8 mouse cellular contexts compared by ENCODE assay signal in genomic region chr1:153101327-153101880, GRCm38 (mm10).
DNase-seq lines count a peak whose midpoint lies in the region; ATAC-seq and TF ChIP-seq lines count a peak whose summit lies in the region.

No protein-coding gene starts in this region.

- H3K27me3 ChIP-seq in ES-Bruce4 (ENCODE audit: control insufficient read depth, insufficient read depth, low read length, poor library complexity, severe bottlenecking) = no peaks in the 10 kb centered on the region
- H3K27me3 ChIP-seq in heart, embryonic 10.5 days (ENCODE audit: insufficient read depth, poor library complexity, severe bottlenecking) = no peaks in the 10 kb centered on the region
- H3K27me3 ChIP-seq in stomach, embryonic 14.5 days (ENCODE audit: control insufficient read depth, insufficient read depth, low read length) = no peaks in the 10 kb centered on the region

- no peaks in the 10 kb centered on the region for H3K9me3 ChIP-seq in ES-Bruce4 (replicated peaks; ENCODE audit: control insufficient read depth, insufficient read depth, low read length, poor library complexity, severe bottlenecking)
- no peaks in the 10 kb centered on the region for H3K9me3 ChIP-seq in heart, embryonic 10.5 days
- no peaks in the 10 kb centered on the region for H3K9me3 ChIP-seq in stomach, embryonic 14.5 days (ENCODE audit: control insufficient read depth, low read depth, low read length)

- no peak for ATAC-seq in stomach, embryonic 14.5 days (ENCODE audit: insufficient number of reproducible peaks, insufficient read depth, low FRiP score, low read depth)

- peaks cover 8% of the 10 kb centered on the region for H3K4me1 ChIP-seq in ES-Bruce4 (ENCODE audit: control insufficient read depth, insufficient read depth, low read length)
- peaks cover 46% of the 10 kb centered on the region for H3K4me1 ChIP-seq in heart, embryonic 10.5 days
- peaks cover 10% of the 10 kb centered on the region; the same call in 1 of the 2 replicates for H3K4me1 ChIP-seq in stomach, embryonic 14.5 days (ENCODE audit: control insufficient read depth, insufficient read depth, low read length)

- no peak for TF ChIP-seq EP300 in ES-Bruce4 (IDR thresholded peaks at IDR 0.05; ENCODE audit: insufficient read depth, low read depth, low read length)

- peak overlapping the region; percentile 43 for H3K9ac ChIP-seq in ES-Bruce4 (ENCODE audit: low read depth, poor library complexity, severe bottlenecking)
- H3K9ac ChIP-seq in stomach, embryonic 14.5 days (replicated peaks; ENCODE audit: low read depth, low read length) = no peak overlapping the region

- TF ChIP-seq CTCF in ES-Bruce4 (IDR thresholded peaks at IDR 0.05; ENCODE audit: low read depth, low read length) = peak; percentile 17

- peak overlapping the region; percentile 14 for H3K4me3 ChIP-seq in ES-Bruce4 (ENCODE audit: low read depth, low read length)
- H3K4me3 ChIP-seq in heart, embryonic 10.5 days = no peak overlapping the region
- no peak overlapping the region for H3K4me3 ChIP-seq in stomach, embryonic 14.5 days (ENCODE audit: low read depth, low read length)

- 32% methylated on average over 9 of the region's 9 CpGs for WGBS in heart, embryonic 10.5 days
- 15% methylated on average over 9 of the region's 9 CpGs for WGBS in stomach, embryonic 14.5 days

- DNase-seq in gastrocnemius, adult 18-20 months (ENCODE audit: low spot score) = peak; percentile 72
- DNase-seq in gastrocnemius, adult 8-10 months (ENCODE audit: low spot score in 2 of 2) = no peak
- DNase-seq in cerebellum, adult 9-10 months = peak; percentile 56
- DNase-seq in heart, embryonic 10.5 days (ENCODE audit: low spot score) = no peak
- peak; percentile 49 for DNase-seq in kidney, postnatal 14 days
- peak; percentile 79 for DNase-seq in lung, postnatal 14 days

- H3K4me2 ChIP-seq in stomach, embryonic 14.5 days (replicated peaks; ENCODE audit: low read depth, low read length) = no peak overlapping the region

- H3K36me3 ChIP-seq in ES-Bruce4 (ENCODE audit: control insufficient read depth, insufficient read depth, low read length, poor library complexity, severe bottlenecking) = no peaks in the 10 kb centered on the region
- no peaks in the 10 kb centered on the region for H3K36me3 ChIP-seq in heart, embryonic 10.5 days
- H3K36me3 ChIP-seq in stomach, embryonic 14.5 days (ENCODE audit: control insufficient read depth, insufficient read depth, low read length) = no peaks in the 10 kb centered on the region

- no peak for TF ChIP-seq POLR2A in ES-Bruce4 (IDR thresholded peaks at IDR 0.05; ENCODE audit: insufficient read depth, low read length)

- H3K27ac ChIP-seq in ES-Bruce4 (ENCODE audit: insufficient read depth, low read length) = peak overlapping the region; percentile 24
- H3K27ac ChIP-seq in heart, embryonic 10.5 days = peak overlapping the region; percentile 74
- peak overlapping the region; percentile 40; the same call in 1 of the 2 replicates for H3K27ac ChIP-seq in stomach, embryonic 14.5 days (ENCODE audit: low read length)

Comparison
In these comparisons a context has a peak if more than half of its experiments do, and no peak if none do; other contexts are left out.
1. DNase-seq: peak in gastrocnemius, adult 18-20 months (single experiment), cerebellum, adult 9-10 months (single experiment), kidney, postnatal 14 days (single experiment) and lung, postnatal 14 days (single experiment); none in gastrocnemius, adult 8-10 months (0 of 2) and heart, embryonic 10.5 days (single experiment).
2. H3K27ac ChIP-seq: peak in every context shown above with its lines; median percentile 74 in heart, embryonic 10.5 days; 40 in stomach, embryonic 14.5 days; 24 in ES-Bruce4.